Mouse (Mus musculus) embryonic stem cell, embryonic (primary cell): ENCODE measurements around the gene Zfp811.

Experiments
- CTCF ChIA-PET, 4 experiments: fragments of 300-600 bp in 2 of 4; fragments of 350-600 bp in 2 of 4; sonication (Branson Sonifier 250); formaldehyde crosslinking; loops; one replicate each; lab custom pipeline; 2022; ENCODE audit warnings: inconsistent platforms in 2 of 4; lab: Charles Lee
- POLR2A ChIA-PET, 4 experiments: fragments of 300-600 bp in 2 of 4; fragments of 350-600 bp in 2 of 4; sonication (Branson Sonifier 250); formaldehyde crosslinking; loops; one replicate each; lab custom pipeline; 2022; ENCODE audit warnings: antibody characterized with exemption in 4 of 4, inconsistent platforms in 1 of 4; lab: Charles Lee

Zfp811 gene

GRCm38 (mm10) chr17:32809544-32810374 lies at the start of gene Zfp811:
Zfp811 (minus strand) TSS chr17:32809931.
- POLR2A ChIA-PET, result interaction anchor here in 3 of 4 experiments (0.5 to 2.8 kb wide), 23 partner anchors 11 to 950 kb away, joined by 3 to 17 read pairs (median 4); partner anchors contain the start of genes Zfp799 (in 2 of the 3), Rab11b (in 1 of the 3), Zfp472 (in 1 of the 3) and Zfp871 (in 1 of the 3)
- CTCF ChIA-PET, result interaction anchor here in 2 of 4 experiments (0.6 to 0.7 kb wide), 2 partner anchors 56 to 142 kb away, joined by 3 read pairs; no protein-coding TSS in a partner anchor

DNA sequence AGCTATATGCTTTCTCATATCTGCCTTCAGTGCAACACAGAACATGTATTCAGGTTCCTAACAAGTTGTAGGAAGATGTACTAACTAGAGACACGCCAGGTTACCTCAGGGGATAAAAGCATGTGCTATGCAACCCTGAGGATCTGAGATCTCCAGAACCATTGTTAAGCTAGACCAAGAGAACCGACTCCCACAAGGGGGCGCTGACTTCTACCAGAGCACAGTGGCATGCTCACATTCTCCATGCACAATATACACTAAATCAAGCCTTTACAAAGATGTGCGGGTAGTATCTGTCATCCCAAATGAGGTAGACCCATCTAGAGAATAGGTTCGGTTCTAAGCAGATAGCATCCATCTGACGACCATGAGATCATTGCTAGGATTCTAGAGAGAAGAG lies 47.0 kb upstream of the Zfp811 start:
- ChIA-PET CTCF (interaction anchor here in 1 of 4 experiments (1.0 kb wide), 1 partner anchor 14 kb away, joined by 3 read pairs; no protein-coding TSS in a partner anchor), POLR2A (interaction anchor here in 3 of 4 experiments (1.0 to 1.3 kb wide), 3 partner anchors 20 to 22 kb away, joined by 3 to 4 read pairs (median 3); no protein-coding TSS in a partner anchor)

GRCm38 (mm10) chr17:32851581-32851980 lies 41.9 kb upstream of the Zfp811 start:
- POLR2A ChIA-PET, result interaction anchor here in 1 of 4 experiments (1.4 to 3.1 kb wide), 2 partner anchors 21 to 26 kb away, joined by 4 to 14 read pairs; partner anchors contain the start of gene Zfp799
- CTCF ChIA-PET, result no interaction called here

- ChIA-PET CTCF (no interaction called here), POLR2A (no interaction called here)
Measured at GRCm38 (mm10) chr17:32841388-32841787, 31.7 kb upstream of the Zfp811 start.

DNA sequence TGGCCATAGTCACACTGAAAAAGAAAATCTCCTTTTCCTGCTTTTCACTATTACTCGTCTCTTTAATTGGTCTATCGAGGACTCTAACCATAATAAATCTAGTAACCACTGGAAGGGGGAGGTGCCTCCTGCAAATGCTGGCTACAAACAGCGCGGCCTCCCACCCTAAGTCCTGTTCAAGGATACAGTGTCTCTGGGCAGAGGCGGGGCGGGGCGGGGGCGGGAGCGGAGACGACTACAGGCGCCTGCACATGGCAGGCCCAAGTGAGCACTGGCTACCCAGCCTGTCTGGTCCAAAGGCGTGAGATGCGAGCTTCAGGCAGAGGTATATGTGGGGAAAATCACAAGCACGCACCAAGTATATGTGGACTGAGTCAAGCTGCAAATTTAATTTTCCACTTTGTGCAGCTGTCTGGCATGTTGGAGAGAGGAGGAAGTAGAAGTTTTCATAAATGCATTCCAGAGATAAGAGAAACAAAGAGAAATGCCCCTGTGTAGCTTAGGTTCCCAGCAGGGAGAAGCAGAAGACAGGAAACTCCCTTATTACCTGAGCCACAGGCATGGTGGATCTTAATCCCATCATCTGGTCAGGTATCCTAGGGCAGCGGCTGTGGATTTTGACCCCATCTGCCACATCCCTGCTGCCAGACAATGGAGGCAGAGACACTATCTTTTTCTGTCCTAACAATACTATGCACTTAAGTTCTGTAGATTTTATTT lies 29.5 kb upstream of the Zfp811 start:
- CTCF ChIA-PET, result interaction anchor here in 2 of 4 experiments (0.7 to 0.8 kb wide), 2 partner anchors 159 to 652 kb away, joined by 3 to 4 read pairs; no protein-coding TSS in a partner anchor
- POLR2A ChIA-PET, result interaction anchor here in 1 of 4 experiments (1.0 to 1.5 kb wide), 2 partner anchors 10 to 40 kb away, joined by 3 to 8 read pairs; partner anchors contain the start of gene Zfp799

- ChIA-PET CTCF (interaction anchor here in 1 of 4 experiments (1.3 to 1.6 kb wide), 2 partner anchors 121 to 162 kb away, joined by 5 to 6 read pairs; partner anchors contain the start of gene Zfp952), POLR2A (interaction anchor here in 3 of 4 experiments (0.6 to 2.8 kb wide), 29 partner anchors 9 to 1115 kb away, joined by 3 to 29 read pairs (median 4); partner anchors contain the start of genes Zfp811 (in 2 of the 3), Zfp952 (in 2 of the 3), Cyp4f13 (in 1 of the 3) and Cyp4f17 (in 1 of the 3))
Measured at GRCm38 (mm10) chr17:32830418-32830782, 20.7 kb upstream of the Zfp811 start.

- POLR2A ChIA-PET, result interaction anchor here (0.6 to 2.8 kb wide), 39 partner anchors 9 to 1115 kb away, joined by 3 to 29 read pairs (median 4); partner anchors contain the start of genes Zfp811 (in 2 of the 4), Zfp952 (in 2 of the 4), Cyp4f13 (in 1 of the 4) and Cyp4f17 (in 1 of the 4)
- CTCF ChIA-PET, result interaction anchor here in 1 of 4 experiments (0.6 to 1.6 kb wide), 3 partner anchors 122 to 163 kb away, joined by 3 to 6 read pairs (median 5); partner anchors contain the start of gene Zfp952
Measured at GRCm38 (mm10) chr17:32829540-32830417, 20.0 kb upstream of the Zfp811 start, which contains the start of gene Zfp799. Zfp799 (minus strand) TSS chr17:32830261.

DNA sequence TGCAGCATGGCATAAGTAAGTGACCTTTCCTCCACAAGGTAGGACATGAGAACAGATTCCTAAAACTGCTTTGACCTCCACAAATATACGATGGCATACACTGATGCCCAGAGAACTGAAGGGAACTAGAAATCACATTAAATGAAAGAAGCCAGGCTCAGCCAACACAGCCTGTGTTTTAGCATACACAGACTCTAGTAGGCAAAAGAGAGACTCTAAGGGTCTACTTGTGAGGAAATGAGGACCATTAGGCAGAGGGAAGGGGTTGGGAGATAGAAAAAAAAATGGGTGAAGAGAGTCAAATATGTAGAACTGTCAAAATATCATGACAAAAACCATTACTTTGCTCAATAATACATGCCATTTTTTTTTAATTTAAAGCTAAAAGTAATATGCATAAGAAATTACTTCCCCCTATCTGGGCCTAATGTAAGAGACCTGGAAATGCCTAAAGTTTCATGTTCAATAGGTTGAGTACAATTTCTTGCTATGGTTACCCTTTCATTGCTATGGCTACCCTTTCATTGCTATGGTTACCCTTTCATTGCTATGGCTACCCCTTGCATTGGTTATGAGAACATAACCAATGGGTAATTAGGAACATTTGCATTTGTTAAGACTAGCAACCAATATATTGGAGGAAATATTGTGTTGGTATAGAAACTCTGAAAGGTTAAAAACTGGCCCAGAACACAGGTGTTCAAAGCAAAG lies 6.5 kb upstream of the Zfp811 start:
- ChIA-PET POLR2A (no interaction called here), CTCF (interaction anchor here in 1 of 4 experiments (0.6 kb wide), 1 partner anchor 567 kb away, joined by 3 read pairs; no protein-coding TSS in a partner anchor)

DNA sequence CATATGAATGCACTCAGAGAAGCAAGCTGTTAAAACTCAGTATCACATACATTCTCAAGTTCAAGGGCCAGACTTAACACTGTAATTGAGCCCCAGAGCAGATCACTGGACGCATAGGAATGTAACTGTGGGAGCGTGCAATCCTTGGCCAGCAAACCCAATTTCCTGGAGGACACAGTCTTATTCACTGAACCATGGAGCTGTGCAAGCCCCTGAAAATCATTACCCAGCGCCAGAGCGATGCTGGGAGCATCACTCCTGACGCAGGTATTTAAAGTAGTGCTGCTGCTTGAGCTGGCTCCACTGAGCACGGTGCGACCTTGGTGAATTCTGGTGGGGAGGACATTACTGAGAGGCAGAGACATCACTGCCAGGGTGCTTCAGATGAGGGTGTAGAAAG lies 4.4 kb upstream of the Zfp811 start:
- CTCF ChIA-PET, result interaction anchor here in 1 of 4 experiments (0.7 kb wide), 1 partner anchor 463 kb away, joined by 3 read pairs; no protein-coding TSS in a partner anchor

GRCm38 (mm10) chr17:32810648-32811047 lies 917 bp upstream of the Zfp811 start:
- CTCF ChIA-PET, result no interaction called here
- POLR2A ChIA-PET, result interaction anchor here in 2 of 4 experiments (0.8 to 2.8 kb wide), 5 partner anchors 19 to 175 kb away, joined by 3 to 17 read pairs (median 7); partner anchors contain the start of gene Zfp799 (in 2 of the 2)

More for the DNA sequence above, 4.4 kb upstream of the Zfp811 start:
- POLR2A ChIA-PET, result interaction anchor here in 3 of 4 experiments (0.7 to 2.1 kb wide), 5 partner anchors 11 to 179 kb away, joined by 3 to 5 read pairs (median 4); partner anchors contain the start of gene Zfp799 (in 2 of the 3)

GRCm38 (mm10) chr17:32808921-32809320 lies 810 bp downstream of the Zfp811 start:
- CTCF ChIA-PET, result interaction anchor here in 2 of 4 experiments (0.5 to 0.7 kb wide), 4 partner anchors 34 to 1083 kb away, joined by 3 to 5 read pairs (median 3); no protein-coding TSS in a partner anchor
- POLR2A ChIA-PET, result interaction anchor here in 3 of 4 experiments (0.9 to 2.8 kb wide), 11 partner anchors 10 to 951 kb away, joined by 3 to 17 read pairs (median 5); partner anchors contain the start of genes Zfp799 (in 2 of the 3), Rab11b (in 1 of the 3) and Zfp472 (in 1 of the 3)

- POLR2A ChIA-PET, result interaction anchor here in 1 of 4 experiments (0.9 to 1.2 kb wide), 2 partner anchors 90 to 177 kb away, joined by 3 to 6 read pairs; partner anchors contain the start of gene Zfp472
- CTCF ChIA-PET, result no interaction called here
Measured at GRCm38 (mm10) chr17:32789244-32789643, 20.5 kb downstream of the Zfp811 start.

GRCm38 (mm10) chr17:32788576-32788975 lies 21.2 kb downstream of the Zfp811 start:
- POLR2A ChIA-PET, result interaction anchor here in 2 of 4 experiments (0.9 to 1.6 kb wide), 4 partner anchors 41 to 177 kb away, joined by 3 to 6 read pairs (median 3); partner anchors contain the start of genes Zfp472 (in 1 of the 2) and Zfp799 (in 1 of the 2)
- CTCF ChIA-PET, result no interaction called here

- CTCF ChIA-PET, result no interaction called here
- POLR2A ChIA-PET, result interaction anchor here in 3 of 4 experiments (0.6 to 1.6 kb wide), 8 partner anchors 10 to 178 kb away, joined by 3 to 6 read pairs (median 4); partner anchors contain the start of genes Zfp472 (in 1 of the 3), Zfp799 (in 1 of the 3) and Zfp811 (in 1 of the 3)
Measured at GRCm38 (mm10) chr17:32788094-32788559, 21.6 kb downstream of the Zfp811 start, which contains the start of gene Zfp871. Zfp871 (minus strand) TSS chr17:32788287.

GRCm38 (mm10) chr17:32787436-32788093 lies 22.2 kb downstream of the Zfp811 start:
- CTCF ChIA-PET, result no interaction called here
- POLR2A ChIA-PET, result interaction anchor here in 3 of 4 experiments (0.6 to 1.6 kb wide), 9 partner anchors 10 to 178 kb away, joined by 3 to 6 read pairs (median 4); partner anchors contain the start of genes Zfp811 (in 2 of the 3), Zfp472 (in 1 of the 3) and Zfp799 (in 1 of the 3)
